21 mouse cellular contexts compared by ENCODE assay signal in the genomic region with DNA sequence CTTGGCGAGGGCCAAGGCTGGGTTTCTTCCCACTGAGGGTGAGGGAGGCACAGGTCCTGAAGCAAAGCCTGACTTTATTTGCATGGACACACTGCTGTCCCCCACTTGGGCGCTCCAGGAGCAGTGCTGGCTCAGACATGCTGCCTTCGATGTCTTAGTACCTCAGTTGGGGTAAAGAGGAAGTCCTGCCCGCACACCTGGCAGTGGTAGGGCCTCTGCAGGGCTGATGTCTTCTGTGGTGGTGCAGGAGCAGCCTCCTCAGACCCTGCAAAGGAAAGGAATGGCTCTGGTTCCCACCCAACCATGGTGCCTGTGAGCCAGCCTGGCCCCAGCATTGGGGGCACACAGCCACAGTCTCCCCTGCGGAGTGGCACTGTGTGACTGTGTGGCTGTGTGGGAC. TPM values are rescaled to one million over a fixed set of nuclear protein-coding genes. Genes with fewer than 3 reads are reported as not detected.
DNase-seq lines count a peak whose midpoint lies in the region; ATAC-seq and TF ChIP-seq lines count a peak whose summit lies in the region.
"Had no signal": no experiment of that assay in that cellular context is flagged by ENCODE, and none has a peak within 500 bp of the region (broad histone marks: within the 10 kb centered on the region; RNA-seq: fewer than 3 reads in every experiment).

No protein-coding gene starts in this region.

- H3K9ac ChIP-seq in forebrain, embryonic 12.5 days: no peak overlapping the region
- no peak overlapping the region for H3K9ac ChIP-seq in forebrain, embryonic 16.5 days (replicated peaks; ENCODE audit: low read depth, low read length)
- H3K9ac ChIP-seq in lung, embryonic 15.5 days: no peak overlapping the region
- H3K9ac ChIP-seq in CH12.LX (ENCODE audit: insufficient read depth, low read depth): no peak overlapping the region
- H3K9ac ChIP-seq in hindbrain, embryonic 16.5 days (ENCODE audit: low read depth, low read length): no peak overlapping the region
- H3K9ac ChIP-seq: forebrain, embryonic 15.5 days; liver, embryonic 14.5 days; neural tube, embryonic 15.5 days had no signal

- WGBS in forebrain, embryonic 12.5 days: 87% methylated on average over 5 of the region's 5 CpGs
- WGBS in forebrain, embryonic 16.5 days: 74% methylated on average over 5 of the region's 5 CpGs
- WGBS in lung, embryonic 15.5 days: 59% methylated on average over 5 of the region's 5 CpGs
- WGBS in hindbrain, embryonic 16.5 days: 85% methylated on average over 5 of the region's 5 CpGs

- peaks cover 65% of the 10 kb centered on the region for H3K36me3 ChIP-seq in forebrain, embryonic 12.5 days (replicated peaks)
- peaks cover 10% of the 10 kb centered on the region for H3K36me3 ChIP-seq in forebrain, embryonic 16.5 days (ENCODE audit: control insufficient read depth, insufficient read depth)
- peaks cover 32% of the 10 kb centered on the region for H3K36me3 ChIP-seq in lung, embryonic 15.5 days
- peaks cover 55 to 74% of the 10 kb centered on the region in 2 experiments for H3K36me3 ChIP-seq in CH12.LX (replicated peaks in 1 of 2; ENCODE audit: control insufficient read depth in 1 of 2, insufficient read depth in 1 of 2, low read length in 1 of 2)
- peaks cover 16% of the 10 kb centered on the region; the same call in 1 of the 2 replicates for H3K36me3 ChIP-seq in hindbrain, embryonic 16.5 days (ENCODE audit: control insufficient read depth, insufficient read depth, low read length)

- TF ChIP-seq RAD21 in CH12.LX (IDR thresholded peaks at IDR 0.05; ENCODE audit: low read depth, low read length): no peak

- no peak for DNase-seq in lung, postnatal 4 days
- peak; percentile 49 for DNase-seq in CH12.LX (ENCODE audit: extremely low read depth)
- peak; percentile 79 for DNase-seq in thymus, postnatal 0 days (ENCODE audit: low spot score)
- no peak for DNase-seq in adrenal gland, adult (ENCODE audit: inconsistent age in 2 of 2, low spot score in 1 of 2)
- DNase-seq: cerebellum, adult 11 months; cerebellum, postnatal 25 days; heart, adult 2 months; heart, postnatal 36 days; kidney, adult 2 months; kidney, postnatal 36 days; layer of hippocampus, adult 9-11 months; lung, postnatal 10 days had no signal

- TF ChIP-seq CTCF in CH12.LX (conservative IDR thresholded peaks at IDR 0.05 in 1 of 2, IDR thresholded peaks at IDR 0.05 in 1 of 2; ENCODE audit: low read depth in 2 of 2, low read length in 2 of 2): no peak

- ATAC-seq in forebrain, embryonic 12.5 days (ENCODE audit: low FRiP score): no peak
- no peak for ATAC-seq in forebrain, embryonic 16.5 days
- ATAC-seq in lung, embryonic 15.5 days (ENCODE audit: borderline replicate concordance, extremely low read depth, low FRiP score, low TSS enrichment): 0 out of 2 replicates have a peak, but pooled peaks have one; percentile 12
- no peak for ATAC-seq in hindbrain, embryonic 16.5 days
- ATAC-seq: forebrain, embryonic 15.5 days had no signal

- H3K4me1 ChIP-seq in forebrain, embryonic 12.5 days: no peaks in the 10 kb centered on the region
- H3K4me1 ChIP-seq in forebrain, embryonic 16.5 days (replicated peaks; ENCODE audit: control insufficient read depth, insufficient read depth, low read length): no peaks in the 10 kb centered on the region
- no peaks in the 10 kb centered on the region for H3K4me1 ChIP-seq in lung, embryonic 15.5 days
- peaks cover 13 to 68% of the 10 kb centered on the region in 2 experiments for H3K4me1 ChIP-seq in CH12.LX (ENCODE audit: control insufficient read depth in 1 of 2, insufficient read depth in 2 of 2)
- peaks cover 2% of the 10 kb centered on the region; the same call in 1 of the 2 replicates for H3K4me1 ChIP-seq in hindbrain, embryonic 16.5 days (ENCODE audit: control insufficient read depth, insufficient read depth, low read depth, low read length)
- H3K4me1 ChIP-seq: forebrain, embryonic 15.5 days had no signal

- no peak for TF ChIP-seq EP300 in CH12.LX (IDR thresholded peaks at IDR 0.05; ENCODE audit: low read length)

- H3K4me3 ChIP-seq in forebrain, embryonic 12.5 days (replicated peaks): no peak overlapping the region
- H3K4me3 ChIP-seq in forebrain, embryonic 16.5 days (replicated peaks; ENCODE audit: low read length): no peak overlapping the region
- no peak overlapping the region for H3K4me3 ChIP-seq in lung, embryonic 15.5 days
- H3K4me3 ChIP-seq in CH12.LX (replicated peaks in 1 of 3; ENCODE audit: low read depth in 2 of 3, low read length in 2 of 3, poor library complexity in 1 of 3): peak overlapping the region in 1 of 3 experiments; percentile 7
- no peak overlapping the region for H3K4me3 ChIP-seq in hindbrain, embryonic 16.5 days (ENCODE audit: low read length)
- H3K4me3 ChIP-seq: forebrain, embryonic 15.5 days; heart, adult 2 months; midbrain, embryonic 10.5 days; neural tube, embryonic 15.5 days had no signal

- no peak overlapping the region for H3K4me2 ChIP-seq in forebrain, embryonic 12.5 days
- H3K4me2 ChIP-seq in forebrain, embryonic 16.5 days (ENCODE audit: low read length): no peak overlapping the region
- H3K4me2 ChIP-seq in lung, embryonic 15.5 days: no peak overlapping the region
- H3K4me2 ChIP-seq in CH12.LX (ENCODE audit: insufficient read depth, low read depth, poor library complexity, severe bottlenecking): no peak overlapping the region
- no peak overlapping the region for H3K4me2 ChIP-seq in hindbrain, embryonic 16.5 days (ENCODE audit: low read length)
- H3K4me2 ChIP-seq: forebrain, embryonic 15.5 days; neural tube, embryonic 15.5 days had no signal

- H3K27me3 ChIP-seq in forebrain, embryonic 12.5 days: no peaks in the 10 kb centered on the region
- no peaks in the 10 kb centered on the region for H3K27me3 ChIP-seq in forebrain, embryonic 16.5 days (replicated peaks; ENCODE audit: control insufficient read depth, insufficient read depth, low read length)
- no peaks in the 10 kb centered on the region for H3K27me3 ChIP-seq in lung, embryonic 15.5 days
- H3K27me3 ChIP-seq in CH12.LX (replicated peaks): no peaks in the 10 kb centered on the region
- no peaks in the 10 kb centered on the region for H3K27me3 ChIP-seq in hindbrain, embryonic 16.5 days (replicated peaks; ENCODE audit: control insufficient read depth, insufficient read depth, low read length)
- H3K27me3 ChIP-seq: forebrain, embryonic 15.5 days; neural tube, embryonic 15.5 days had no signal

- H3K9me3 ChIP-seq in forebrain, embryonic 12.5 days: no peaks in the 10 kb centered on the region
- no peaks in the 10 kb centered on the region for H3K9me3 ChIP-seq in forebrain, embryonic 16.5 days (ENCODE audit: control insufficient read depth, low read length)
- H3K9me3 ChIP-seq in lung, embryonic 15.5 days: no peaks in the 10 kb centered on the region
- H3K9me3 ChIP-seq in CH12.LX (replicated peaks; ENCODE audit: low read length): no peaks in the 10 kb centered on the region
- no peaks in the 10 kb centered on the region for H3K9me3 ChIP-seq in hindbrain, embryonic 16.5 days (ENCODE audit: control insufficient read depth, low read length)
- H3K9me3 ChIP-seq: forebrain, embryonic 15.5 days; midbrain, embryonic 10.5 days; neural tube, embryonic 15.5 days had no signal

- dilution Hi-C loops in CH12.LX (cut with MboI; ENCODE audit: extremely low pct_ligation_motif_present, extremely low pct_unique_long_range_greater_than_20kb, low sequenced_read_pairs): no loop called here

- H3K27ac ChIP-seq in forebrain, embryonic 12.5 days: 0 out of 2 replicates have a peak overlapping the region, but pooled peaks have one; percentile 20
- no peak overlapping the region for H3K27ac ChIP-seq in forebrain, embryonic 16.5 days (ENCODE audit: low read length)
- H3K27ac ChIP-seq in lung, embryonic 15.5 days: no peak overlapping the region
- peak overlapping the region; percentile 31; the same call in 1 of the 2 replicates for H3K27ac ChIP-seq in CH12.LX (ENCODE audit: insufficient read depth, low read depth)
- H3K27ac ChIP-seq in hindbrain, embryonic 16.5 days (ENCODE audit: low read depth, low read length): no peak overlapping the region
- H3K27ac ChIP-seq: forebrain, embryonic 15.5 days; heart, adult 2 months; liver, embryonic 14.5 days; midbrain, embryonic 10.5 days; neural tube, embryonic 15.5 days had no signal

- in situ Hi-C loops in CH12.LX (cut with MboI; ENCODE audit: low pct_ligation_motif_present, low pct_unique_long_range_greater_than_20kb, low sequenced_read_pairs): loop anchor here (10.0 kb wide), 1 partner anchor 58 kb away; the partner anchor contains the start of gene C5ar1

- no peaks in the 10 kb centered on the region for H3K79me2 ChIP-seq in CH12.LX (replicated peaks; ENCODE audit: control insufficient read depth, extremely low read depth, insufficient read depth, poor library complexity, severe bottlenecking)

- TF ChIP-seq POLR2A in CH12.LX (IDR thresholded peaks at IDR 0.05; ENCODE audit: low read depth, low read length): no peak

RNA-seq across cellular contexts. Expression of gene Meis3, which starts 22.3 kb away (rescaled TPM):
- 91.2 and 94.9 TPM in 2 replicates for polyA plus RNA-seq in forebrain, embryonic 12.5 days (2016; fragmentation: Nextera tagmentation; extraction: Ambion mirVana)
- polyA plus RNA-seq in forebrain, embryonic 16.5 days (2015; fragmentation: Nextera tagmentation; extraction: Ambion mirVana): 99.6 and 118 TPM in 2 replicates
- 20.2 and 20.6 TPM in 2 replicates for polyA plus RNA-seq in lung, embryonic 15.5 days (2015; fragmentation: Nextera tagmentation; extraction: Ambion mirVana)
- total RNA-seq in CH12.LX (2012; rRNA removed) (9.4 and 10.2 TPM in 2 replicates), CH12.LX (2014; rRNA removed) (7.1 and 7.9 TPM in 2 replicates)
- polyA plus RNA-seq in CH12.LX (2012; ENCODE audit: insufficient read length, low read depth): 10.1 and 11.8 TPM in 2 replicates
- 20.7 and 21.1 TPM in 2 replicates for polyA plus RNA-seq in thymus, postnatal 0 days (2015; fragmentation: Nextera tagmentation; extraction: Ambion mirVana)
- polyA plus RNA-seq in hindbrain, embryonic 16.5 days (2015; fragmentation: Nextera tagmentation; extraction: Ambion mirVana): 96.6 and 122 TPM in 2 replicates

RNA-seq across cellular contexts. Expression of gene Dhx34, which starts 24.7 kb away (rescaled TPM):
- 17.1 and 20.5 TPM in 2 replicates for polyA plus RNA-seq in forebrain, embryonic 12.5 days (2016; fragmentation: Nextera tagmentation; extraction: Ambion mirVana)
- 13.9 and 15.5 TPM in 2 replicates for polyA plus RNA-seq in forebrain, embryonic 16.5 days (2015; fragmentation: Nextera tagmentation; extraction: Ambion mirVana)
- polyA plus RNA-seq in lung, embryonic 15.5 days (2015; fragmentation: Nextera tagmentation; extraction: Ambion mirVana): 13.4 and 15.3 TPM in 2 replicates
- 14.8 and 18.0 TPM in 2 replicates for total RNA-seq in CH12.LX (2012; rRNA removed)
- total RNA-seq in CH12.LX (2014; rRNA removed): 6.9 and 8.8 TPM in 2 replicates
- polyA plus RNA-seq in CH12.LX (2012; ENCODE audit: insufficient read length, low read depth): 11.8 and 15.2 TPM in 2 replicates
- polyA plus RNA-seq in thymus, postnatal 0 days (2015; fragmentation: Nextera tagmentation; extraction: Ambion mirVana): 18.4 and 18.7 TPM in 2 replicates
- 9.6 and 13.3 TPM in 2 replicates for polyA plus RNA-seq in hindbrain, embryonic 16.5 days (2015; fragmentation: Nextera tagmentation; extraction: Ambion mirVana)

RNA-seq across cellular contexts. Expression of gene C5ar2, which starts 46.8 kb away (rescaled TPM):
- not detected in 2 replicates for polyA plus RNA-seq in forebrain, embryonic 12.5 days (2016; fragmentation: Nextera tagmentation; extraction: Ambion mirVana)
- 0.16 TPM in 1 of 2 replicates, not detected in the other for polyA plus RNA-seq in forebrain, embryonic 16.5 days (2015; fragmentation: Nextera tagmentation; extraction: Ambion mirVana)
- polyA plus RNA-seq in lung, embryonic 15.5 days (2015; fragmentation: Nextera tagmentation; extraction: Ambion mirVana): 0.18 and 0.36 TPM in 2 replicates
- 0.04 TPM in 2 replicates for total RNA-seq in CH12.LX (2012; rRNA removed)
- 0.11 and 0.30 TPM in 2 replicates for total RNA-seq in CH12.LX (2014; rRNA removed)
- 0.22 and 0.33 TPM in 2 replicates for polyA plus RNA-seq in CH12.LX (2012; ENCODE audit: insufficient read length, low read depth)
- polyA plus RNA-seq in thymus, postnatal 0 days (2015; fragmentation: Nextera tagmentation; extraction: Ambion mirVana): 0.04 and 0.14 TPM in 2 replicates
- 0.07 and 0.13 TPM in 2 replicates for polyA plus RNA-seq in hindbrain, embryonic 16.5 days (2015; fragmentation: Nextera tagmentation; extraction: Ambion mirVana)
- polyA plus RNA-seq: forebrain, embryonic 15.5 days; limb, embryonic 11.5 days had no signal

Comparison
In these comparisons a context has a peak if more than half of its experiments do, and no peak if none do; other contexts are left out.
1. H3K27ac ChIP-seq: peak in forebrain, embryonic 12.5 days (single experiment) and CH12.LX (single experiment); none in forebrain, embryonic 16.5 days (single experiment), lung, embryonic 15.5 days (single experiment) and hindbrain, embryonic 16.5 days (single experiment).
2. DNase-seq: peak in CH12.LX (single experiment) and thymus, postnatal 0 days (single experiment); none in lung, postnatal 4 days (0 of 2) and adrenal gland, adult (0 of 2).